Mouse (Mus musculus): ENCODE results near the gene Ccdc148.

The Ccdc148 gene

GRCm38 (mm10) chr2:58783526-58783925 lies 377.0 kb downstream of the Ccdc148 start:
- no peak for DNase-seq (ENCODE audit: low spot score)

GRCm38 (mm10) chr2:58778986-58779495 lies 381.4 kb downstream of the Ccdc148 start:
- DNase-seq (ENCODE audit: low spot score): no peak

- no peak for DNase-seq (ENCODE audit: low spot score)
Observed at GRCm38 (mm10) chr2:58773833-58774232, 386.6 kb downstream of the Ccdc148 start.
